13 mouse cellular contexts compared by ENCODE assay signal in genomic region chr3:159891057-159891752, GRCm38 (mm10). TPM values are rescaled to one million over a fixed set of nuclear protein-coding genes. Genes with fewer than 3 reads are reported as not detected.
DNase-seq lines count a peak whose midpoint lies in the region; ATAC-seq and TF ChIP-seq lines count a peak whose summit lies in the region.
"Had no signal": no experiment of that assay in that cellular context is flagged by ENCODE, and none has a peak within 500 bp of the region (broad histone marks: within the 10 kb centered on the region; RNA-seq: fewer than 3 reads in every experiment).

No protein-coding gene starts in this region.

- 0 out of 2 replicates have a peak, but pooled peaks cover 1% of the 10 kb centered on the region for H3K4me1 ChIP-seq in hindbrain, embryonic 14.5 days (replicated peaks; ENCODE audit: control insufficient read depth, insufficient read depth, low read length)
- H3K4me1 ChIP-seq in hindbrain, postnatal 0 days (ENCODE audit: insufficient read depth, low read length) = no peaks in the 10 kb centered on the region
- H3K4me1 ChIP-seq in midbrain, embryonic 11.5 days (ENCODE audit: control insufficient read depth, insufficient read depth, low read length) = peaks cover 1% of the 10 kb centered on the region; the same call in 1 of the 2 replicates
- H3K4me1 ChIP-seq in midbrain, embryonic 14.5 days (ENCODE audit: control insufficient read depth, insufficient read depth, low read length) = no peaks in the 10 kb centered on the region
- H3K4me1 ChIP-seq in liver, postnatal 0 days (ENCODE audit: insufficient read depth) = no peaks in the 10 kb centered on the region

- no peak overlapping the region for H3K9ac ChIP-seq in hindbrain, embryonic 14.5 days
- no peak overlapping the region for H3K9ac ChIP-seq in hindbrain, postnatal 0 days (replicated peaks; ENCODE audit: low read length)
- H3K9ac ChIP-seq in midbrain, embryonic 11.5 days (ENCODE audit: low read length) = no peak overlapping the region
- H3K9ac ChIP-seq in midbrain, embryonic 14.5 days (replicated peaks; ENCODE audit: low read length) = no peak overlapping the region
- H3K9ac ChIP-seq in liver, postnatal 0 days (replicated peaks) = no peak overlapping the region
- H3K9ac ChIP-seq: hindbrain, embryonic 12.5 days had no signal

- H3K36me3 ChIP-seq in hindbrain, embryonic 14.5 days (replicated peaks; ENCODE audit: control insufficient read depth, insufficient read depth) = no peaks in the 10 kb centered on the region
- no peaks in the 10 kb centered on the region for H3K36me3 ChIP-seq in hindbrain, postnatal 0 days (ENCODE audit: insufficient read depth, low read length)
- H3K36me3 ChIP-seq in midbrain, embryonic 11.5 days (ENCODE audit: control insufficient read depth, insufficient read depth, low read length) = no peaks in the 10 kb centered on the region
- no peaks in the 10 kb centered on the region for H3K36me3 ChIP-seq in midbrain, embryonic 14.5 days (ENCODE audit: control insufficient read depth, insufficient read depth, low read length)
- H3K36me3 ChIP-seq in liver, postnatal 0 days (replicated peaks; ENCODE audit: insufficient read depth, low read length) = no peaks in the 10 kb centered on the region
- H3K36me3 ChIP-seq: hindbrain, embryonic 12.5 days had no signal

- H3K9me3 ChIP-seq in hindbrain, embryonic 14.5 days (ENCODE audit: control insufficient read depth, low read length) = no peaks in the 10 kb centered on the region
- H3K9me3 ChIP-seq in hindbrain, postnatal 0 days (ENCODE audit: low read length) = no peaks in the 10 kb centered on the region
- H3K9me3 ChIP-seq in midbrain, embryonic 11.5 days (ENCODE audit: control insufficient read depth, low read length) = no peaks in the 10 kb centered on the region
- H3K9me3 ChIP-seq in midbrain, embryonic 14.5 days (ENCODE audit: control insufficient read depth, low read length) = no peaks in the 10 kb centered on the region
- no peaks in the 10 kb centered on the region for H3K9me3 ChIP-seq in liver, postnatal 0 days (ENCODE audit: low read length)
- H3K9me3 ChIP-seq: hindbrain, embryonic 12.5 days had no signal

- no peak for TF ChIP-seq CTCF in hindbrain, postnatal 0 days (IDR thresholded peaks at IDR 0.05; ENCODE audit: low read depth)
- TF ChIP-seq CTCF in liver, postnatal 0 days (IDR thresholded peaks at IDR 0.05; ENCODE audit: low read depth) = no peak

- no peak for DNase-seq in hindbrain, embryonic 14.5 days (ENCODE audit: low spot score)
- no peak for DNase-seq in hindbrain, postnatal 0 days (ENCODE audit: low spot score)
- DNase-seq in midbrain, embryonic 11.5 days (ENCODE audit: low spot score, missing footprints) = no peak
- DNase-seq in midbrain, embryonic 14.5 days = no peak
- DNase-seq in liver, postnatal 0 days = peak; percentile 24
- no peak for DNase-seq in testis, postnatal 10 days (ENCODE audit: low spot score)
- DNase-seq in layer of hippocampus, adult 8-10 months (ENCODE audit: low spot score in 2 of 2) = no peak
- DNase-seq: adrenal gland, postnatal 25 days; cerebellum, adult 9-10 months; spleen, adult 18-20 months had no signal

- no peak overlapping the region for H3K27ac ChIP-seq in hindbrain, embryonic 14.5 days
- no peak overlapping the region for H3K27ac ChIP-seq in hindbrain, postnatal 0 days
- H3K27ac ChIP-seq in midbrain, embryonic 11.5 days (ENCODE audit: low read depth, low read length) = no peak overlapping the region
- no peak overlapping the region for H3K27ac ChIP-seq in midbrain, embryonic 14.5 days (replicated peaks; ENCODE audit: low read depth, low read length)
- H3K27ac ChIP-seq in liver, postnatal 0 days (ENCODE audit: low read depth) = no peak overlapping the region
- H3K27ac ChIP-seq: hindbrain, embryonic 12.5 days had no signal

- 0 out of 2 replicates have a peak, but pooled peaks have one; percentile 34 for ATAC-seq in hindbrain, embryonic 14.5 days (ENCODE audit: low FRiP score)
- no peak for ATAC-seq in hindbrain, postnatal 0 days
- ATAC-seq in midbrain, embryonic 11.5 days (ENCODE audit: low FRiP score) = 0 out of 2 replicates have a peak, but pooled peaks have one; percentile 34
- no peak for ATAC-seq in midbrain, embryonic 14.5 days (ENCODE audit: low FRiP score, low TSS enrichment)
- ATAC-seq in erythroid progenitor cell, adult 5-6 weeks (replicated peaks; ENCODE audit: low FRiP score, poor library complexity, severe bottlenecking) = 0 out of 2 replicates have a peak, but pooled peaks have one; percentile 25
- ATAC-seq in liver, postnatal 0 days = peak; percentile 47; the same call in 1 of the 2 replicates
- ATAC-seq: lung, postnatal 0 days had no signal

- H3K27me3 ChIP-seq in hindbrain, embryonic 14.5 days (ENCODE audit: control insufficient read depth, insufficient read depth, low read length) = no peaks in the 10 kb centered on the region
- no peaks in the 10 kb centered on the region for H3K27me3 ChIP-seq in hindbrain, postnatal 0 days (ENCODE audit: insufficient read depth, low read length)
- no peaks in the 10 kb centered on the region for H3K27me3 ChIP-seq in midbrain, embryonic 11.5 days (ENCODE audit: control insufficient read depth, insufficient read depth, low read length)
- no peaks in the 10 kb centered on the region for H3K27me3 ChIP-seq in midbrain, embryonic 14.5 days (ENCODE audit: control insufficient read depth, insufficient read depth, low read length)
- no peaks in the 10 kb centered on the region for H3K27me3 ChIP-seq in liver, postnatal 0 days (ENCODE audit: insufficient read depth, low read length)
- H3K27me3 ChIP-seq: hindbrain, embryonic 12.5 days had no signal

- WGBS in hindbrain, embryonic 14.5 days = 94% methylated on average over 8 of the region's 8 CpGs
- 87% methylated on average over 8 of the region's 8 CpGs for WGBS in hindbrain, postnatal 0 days
- WGBS in midbrain, embryonic 11.5 days = 93% methylated on average over 8 of the region's 8 CpGs
- 95% methylated on average over 8 of the region's 8 CpGs for WGBS in midbrain, embryonic 14.5 days
- WGBS in liver, postnatal 0 days (ENCODE audit: insufficient replicate concordance) = 64% methylated on average over 8 of the region's 8 CpGs

- no peak overlapping the region for H3K4me3 ChIP-seq in hindbrain, embryonic 14.5 days (replicated peaks; ENCODE audit: low read length)
- H3K4me3 ChIP-seq in hindbrain, postnatal 0 days (ENCODE audit: low read length) = no peak overlapping the region
- H3K4me3 ChIP-seq in midbrain, embryonic 11.5 days (ENCODE audit: low read depth, low read length) = no peak overlapping the region
- H3K4me3 ChIP-seq in midbrain, embryonic 14.5 days (replicated peaks; ENCODE audit: low read depth, low read length) = no peak overlapping the region
- H3K4me3 ChIP-seq in liver, postnatal 0 days (ENCODE audit: low read depth, low read length) = no peak overlapping the region
- H3K4me3 ChIP-seq: hindbrain, embryonic 12.5 days had no signal

- no peak overlapping the region for H3K4me2 ChIP-seq in hindbrain, embryonic 14.5 days (replicated peaks)
- H3K4me2 ChIP-seq in hindbrain, postnatal 0 days (ENCODE audit: low read depth, low read length) = no peak overlapping the region
- H3K4me2 ChIP-seq in midbrain, embryonic 11.5 days = no peak overlapping the region
- no peak overlapping the region for H3K4me2 ChIP-seq in midbrain, embryonic 14.5 days (ENCODE audit: low read length)
- peak overlapping the region; percentile 32 for H3K4me2 ChIP-seq in liver, postnatal 0 days (ENCODE audit: low read depth, low read length)
- H3K4me2 ChIP-seq: hindbrain, embryonic 12.5 days had no signal

- no peak for TF ChIP-seq EP300 in liver, postnatal 0 days (IDR thresholded peaks at IDR 0.05; ENCODE audit: low read depth)

RNA-seq across cellular contexts. Expression of gene Wls, which starts 51.7 kb away (rescaled TPM):
- 87.9 and 98.1 TPM in 2 replicates for polyA plus RNA-seq in hindbrain, embryonic 14.5 days (2014; fragmentation: Nextera tagmentation; extraction: Ambion mirVana)
- 26.1 and 41.3 TPM in 2 replicates for total RNA-seq in hindbrain, postnatal 0 days (2014; rRNA removed)
- 57.3 and 59.2 TPM in 2 replicates for polyA plus RNA-seq in hindbrain, postnatal 0 days (2015; fragmentation: Nextera tagmentation; extraction: Ambion mirVana)
- polyA plus RNA-seq in midbrain, embryonic 11.5 days (2014; fragmentation: Nextera tagmentation; extraction: Ambion mirVana) = 212 and 215 TPM in 2 replicates
- polyA plus RNA-seq in midbrain, embryonic 14.5 days (2014; fragmentation: Nextera tagmentation; extraction: Ambion mirVana) = 59.5 and 104 TPM in 2 replicates
- total RNA-seq in erythroid progenitor cell, adult 5-6 weeks (2015; ENCODE audit: low replicate concordance) = 5.4 and 6.5 TPM in 2 replicates
- 2.0 and 6.7 TPM in 2 replicates for total RNA-seq in erythroid progenitor cell, adult 5-6 weeks (2017; ENCODE audit: low replicate concordance)
- 8.1 TPM in 2 replicates for polyA plus RNA-seq in liver, postnatal 0 days (2015; fragmentation: Nextera tagmentation; extraction: Ambion mirVana)
- 10 to 100 TPM; 26.4 to 33.9 (median 28.4) TPM for total RNA-seq in layer of hippocampus, adult 8-10 months (2022)

Comparison
In these comparisons a context has a peak if more than half of its experiments do, and no peak if none do; other contexts are left out.
1. ATAC-seq: peak in hindbrain, embryonic 14.5 days (single experiment), midbrain, embryonic 11.5 days (single experiment), erythroid progenitor cell, adult 5-6 weeks (single experiment) and liver, postnatal 0 days (single experiment); none in hindbrain, postnatal 0 days (single experiment) and midbrain, embryonic 14.5 days (single experiment).